Mouse (Mus musculus): ENCODE results near the gene Gm29666. TPM values are rescaled to one million over a fixed set of nuclear protein-coding genes. Genes with fewer than 3 reads are reported as not detected.

Gm29666 gene
- 1.1 and 1.5 TPM in 2 replicates for polyA plus RNA-seq (2012; rRNA removed)

GRCm38 (mm10) chr15:84919938-84920337 is at the start of gene Gm29666:
Gm29666 (minus strand) TSS chr15:84920038.

GRCm38 (mm10) chr15:84922884-84923507 is 3.2 kb upstream of the Gm29666 start, which contains the start of gene Nup50:
Nup50 (plus strand) TSS chr15:84923411.

Other genes starting within 250 kb of the Gm29666 start
- 0.60 and 3.3 TPM in 2 replicates for gene Arhgap8, start 200.0 kb downstream of the Gm29666 start, polyA plus RNA-seq (2012; rRNA removed)
- gene Phf21b, start 64.0 kb downstream of the Gm29666 start, polyA plus RNA-seq (2012; rRNA removed), result 117 and 190 TPM in 2 replicates
- 34.9 and 35.7 TPM in 2 replicates for gene Nup50, start 3.4 kb upstream of the Gm29666 start, polyA plus RNA-seq (2012; rRNA removed)
- gene 5031439G07Rik, start 68.5 kb upstream of the Gm29666 start, polyA plus RNA-seq (2012; rRNA removed), result 22.6 and 22.7 TPM in 2 replicates
- 0.05 and 0.11 TPM in 2 replicates for gene Upk3a, start 97.1 kb upstream of the Gm29666 start, polyA plus RNA-seq (2012; rRNA removed)
- 16.0 and 18.2 TPM in 2 replicates for gene Fam118a, start 108.9 kb upstream of the Gm29666 start, polyA plus RNA-seq (2012; rRNA removed)
- 0.17 and 0.20 TPM in 2 replicates for gene Smc1b, start 211.9 kb upstream of the Gm29666 start, polyA plus RNA-seq (2012; rRNA removed)
- gene Ribc2, start 212.0 kb upstream of the Gm29666 start, polyA plus RNA-seq (2012; rRNA removed), result 0.56 and 0.65 TPM in 2 replicates